In genomic region chr5:130226790-130227189, GRCm38 (mm10) we compare ENCODE assay signal across 21 mouse cellular contexts.
"Had no signal": no experiment of that assay in that cellular context is flagged by ENCODE, and none has a peak within 500 bp of the region (broad histone marks: within the 10 kb centered on the region; RNA-seq: fewer than 3 reads in every experiment).

No protein-coding gene starts in this region.

- H3K27ac ChIP-seq: kidney, embryonic 15.5 days; limb, embryonic 12.5 days; limb, embryonic 15.5 days; liver, embryonic 14.5 days; lung, embryonic 15.5 days; stomach, postnatal 0 days had no signal

- H3K9me3 ChIP-seq: kidney, embryonic 15.5 days; limb, embryonic 12.5 days; limb, embryonic 15.5 days; lung, embryonic 15.5 days had no signal

- H3K4me3 ChIP-seq: kidney, embryonic 15.5 days; limb, embryonic 12.5 days; limb, embryonic 15.5 days; lung, embryonic 15.5 days had no signal

- H3K4me2 ChIP-seq: kidney, embryonic 15.5 days; limb, embryonic 12.5 days; limb, embryonic 15.5 days; lung, embryonic 15.5 days; midbrain, embryonic 11.5 days had no signal

- H3K9ac ChIP-seq: kidney, embryonic 15.5 days; limb, embryonic 12.5 days; limb, embryonic 15.5 days; liver, embryonic 14.5 days; lung, embryonic 15.5 days had no signal

- DNase-seq: kidney, adult 11 months; kidney, adult 8-10 months; kidney, postnatal 10 days; kidney, postnatal 36 days; left cerebral cortex, postnatal 4 days; lung, adult 18-20 months; lung, postnatal 4 days; midbrain, embryonic 14.5 days; right cerebral cortex, adult 18-20 months; right cerebral cortex, postnatal 14 days; right cerebral cortex, postnatal 4 days; thymus, adult 2 months; thymus, postnatal 14 days; thymus, postnatal 4 days had no signal

- H3K27me3 ChIP-seq: kidney, embryonic 15.5 days; limb, embryonic 12.5 days; limb, embryonic 15.5 days; lung, embryonic 15.5 days had no signal
